Mouse (Mus musculus) layer of hippocampus, adult 18-20 months (tissue): ENCODE results near the gene Baiap2l1. TPM values are rescaled to one million over a fixed set of nuclear protein-coding genes. Genes with fewer than 3 reads are reported as not detected.

ENCODE experiments used
- DNase-seq, 2 experiments: peaks; one replicate each; pipeline ENCODE4 v3.0.0; 2022; ENCODE audit warnings: low spot score in 2 of 2
- total RNA-seq, 2 experiments: library from RNA; stranded (reverse); gene quantifications; 2 replicates each; pipeline ENCODE4 v1.2.3; 2021

Baiap2l1 gene
- total RNA-seq, 2 experiments from 2014 or later = 0.46 to 0.87 TPM

DNA sequence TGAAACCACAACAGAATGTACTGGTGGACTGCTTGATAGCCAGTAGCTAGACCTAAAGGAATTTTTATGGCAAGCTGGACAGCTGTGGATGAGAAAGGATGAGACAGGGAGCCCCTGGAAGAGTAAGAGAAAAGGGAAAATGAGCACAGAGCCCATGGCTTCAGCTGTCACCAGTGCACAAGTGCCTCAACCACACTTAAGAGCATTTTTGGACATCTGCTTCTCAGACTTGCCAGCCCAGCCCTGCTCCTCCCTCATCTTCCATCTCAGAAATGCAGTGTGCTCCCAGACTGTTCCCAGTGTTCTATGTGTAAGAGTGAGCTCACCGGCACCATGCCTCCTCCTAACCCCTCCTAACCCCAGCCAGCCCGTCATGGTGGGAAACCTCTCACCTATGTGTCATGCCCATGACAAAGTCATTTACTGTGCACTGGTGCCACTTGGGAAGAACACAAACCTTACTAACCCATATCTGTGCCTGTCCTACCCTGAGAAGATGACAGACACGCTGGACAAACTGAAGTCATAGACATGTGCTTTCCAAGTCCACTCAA is 70.6 kb downstream of the Baiap2l1 start:
- no peak for DNase-seq

DNA sequence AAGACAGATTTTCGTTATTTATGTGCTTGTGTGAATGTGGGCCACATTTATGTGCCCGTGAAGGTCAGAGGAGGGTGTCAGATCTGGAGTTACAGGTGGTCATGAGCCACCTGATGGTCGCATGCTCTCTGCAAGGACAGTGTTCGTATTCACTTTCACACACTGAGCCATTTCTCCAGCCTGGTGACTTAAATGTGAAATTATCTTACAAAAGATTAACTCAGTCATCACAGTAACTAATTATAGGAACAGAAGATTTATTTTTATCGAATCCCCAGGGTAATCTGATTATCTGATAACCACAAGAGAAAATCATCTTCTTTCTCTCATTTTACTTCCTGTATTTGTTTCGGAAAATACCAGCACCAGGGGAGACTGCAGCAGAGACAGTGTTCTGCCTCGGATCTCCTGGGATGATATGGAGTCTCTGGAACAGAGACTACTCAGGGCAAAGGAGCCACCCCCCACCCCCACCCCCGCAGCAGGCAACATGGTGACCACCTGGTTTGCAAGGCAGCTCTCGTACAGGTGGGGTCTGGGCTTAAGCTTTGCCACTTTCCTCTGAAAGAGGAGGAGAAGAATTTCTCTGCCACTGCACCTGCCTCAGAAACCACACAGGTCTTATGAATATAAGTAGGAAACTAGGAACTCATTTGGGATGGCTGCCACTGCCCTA is 71.2 kb downstream of the Baiap2l1 start:
- no peak for DNase-seq

DNA sequence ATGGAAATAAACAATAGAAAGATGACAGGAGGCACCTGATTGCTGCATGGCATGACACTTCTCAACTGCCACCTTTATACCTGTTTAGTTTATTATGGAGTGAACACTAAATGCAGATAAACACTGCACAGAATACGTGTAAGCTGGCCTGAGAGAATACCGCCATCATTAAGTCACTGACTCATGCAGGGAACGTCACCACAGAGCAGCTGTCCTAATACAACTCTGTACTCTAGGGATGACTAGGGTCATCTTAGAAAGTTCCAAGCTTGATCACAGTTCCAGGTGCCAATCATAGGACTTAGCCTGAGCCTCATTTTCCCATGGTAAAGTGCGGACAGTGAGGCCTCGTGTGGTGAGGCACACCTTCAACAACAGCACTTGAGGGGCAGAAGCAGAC is 73.3 kb downstream of the Baiap2l1 start:
- DNase-seq = no peak

DNA sequence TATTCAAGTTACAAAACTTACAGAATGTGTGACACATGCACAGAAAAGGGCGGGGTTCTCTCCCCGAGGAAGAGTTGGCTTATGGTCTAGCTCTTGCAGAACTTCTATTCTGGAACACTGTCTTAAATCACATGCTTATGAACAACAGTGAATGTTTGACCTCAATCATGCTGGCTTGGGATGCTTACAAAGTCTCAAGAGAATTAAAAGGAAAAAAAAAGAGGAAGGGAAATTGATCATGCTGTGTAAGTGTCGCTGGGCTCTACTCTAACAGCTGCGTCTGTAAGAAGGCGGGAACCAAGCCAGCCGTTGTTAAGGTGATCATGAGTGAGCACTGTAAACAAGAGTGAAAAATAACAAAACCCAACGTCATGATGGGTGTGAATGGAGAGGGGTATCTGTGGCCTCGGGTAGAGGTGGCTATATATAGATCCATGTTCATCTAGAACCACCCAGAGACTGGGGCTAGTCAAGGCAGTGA is 74.3 kb downstream of the Baiap2l1 start:
- no peak for DNase-seq

DNA sequence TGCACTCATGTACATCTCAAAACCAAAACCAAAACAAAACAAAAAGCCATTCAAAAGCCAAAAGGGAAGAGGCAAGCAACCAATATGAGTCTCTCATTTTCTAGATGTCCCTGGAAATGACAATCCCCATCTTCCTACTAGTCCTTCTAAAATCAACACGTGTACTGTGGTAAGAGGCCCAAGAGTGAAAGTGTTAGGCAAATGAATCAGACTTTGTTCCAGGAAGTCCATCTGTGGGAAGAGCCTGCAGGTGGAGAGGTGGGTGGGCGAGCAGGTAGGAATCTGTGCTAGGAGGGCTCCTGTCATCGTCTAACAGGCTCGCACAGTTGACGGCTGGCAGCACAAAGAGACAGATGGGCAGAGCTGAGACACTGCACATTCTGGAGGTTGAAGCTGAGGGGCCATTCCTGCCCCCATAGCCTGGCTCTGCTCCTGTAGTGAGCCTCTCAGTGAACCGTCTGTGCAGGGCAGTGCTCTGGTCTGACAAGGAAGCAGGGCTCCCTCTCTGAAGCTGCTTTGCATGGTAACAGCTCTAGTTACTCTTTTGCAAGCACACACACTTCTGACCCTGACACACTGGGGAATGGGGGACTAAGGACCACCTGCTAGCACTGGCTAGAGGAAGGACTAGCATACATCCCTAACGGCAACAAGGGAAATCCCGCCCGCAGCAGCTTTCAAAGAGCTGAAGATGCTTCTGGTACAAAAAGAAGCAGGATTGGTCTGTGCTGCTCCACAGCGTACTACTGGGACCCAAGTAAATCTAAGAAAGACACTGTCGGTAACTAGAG is 75.2 kb downstream of the Baiap2l1 start:
- DNase-seq = no peak

DNA sequence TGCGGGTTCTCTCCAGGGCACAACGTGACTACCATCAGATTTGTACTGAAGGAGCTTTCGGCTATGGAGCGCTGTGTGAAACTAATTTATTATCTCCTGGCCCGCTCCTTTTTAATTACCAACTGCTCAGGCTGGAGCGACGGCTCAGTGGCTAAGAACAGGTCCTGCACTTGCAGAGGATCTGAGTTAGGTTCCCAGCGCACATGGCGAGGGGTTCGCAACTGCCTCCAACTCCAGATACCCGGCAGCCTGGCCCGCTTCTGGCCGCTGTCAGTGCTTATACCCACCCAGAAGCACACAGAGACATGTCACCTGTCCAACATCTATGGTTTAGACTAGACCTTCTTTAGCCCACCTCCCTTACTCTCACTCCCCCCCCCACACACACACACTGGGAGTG is 78.0 kb downstream of the Baiap2l1 start:
- DNase-seq = no peak

DNA sequence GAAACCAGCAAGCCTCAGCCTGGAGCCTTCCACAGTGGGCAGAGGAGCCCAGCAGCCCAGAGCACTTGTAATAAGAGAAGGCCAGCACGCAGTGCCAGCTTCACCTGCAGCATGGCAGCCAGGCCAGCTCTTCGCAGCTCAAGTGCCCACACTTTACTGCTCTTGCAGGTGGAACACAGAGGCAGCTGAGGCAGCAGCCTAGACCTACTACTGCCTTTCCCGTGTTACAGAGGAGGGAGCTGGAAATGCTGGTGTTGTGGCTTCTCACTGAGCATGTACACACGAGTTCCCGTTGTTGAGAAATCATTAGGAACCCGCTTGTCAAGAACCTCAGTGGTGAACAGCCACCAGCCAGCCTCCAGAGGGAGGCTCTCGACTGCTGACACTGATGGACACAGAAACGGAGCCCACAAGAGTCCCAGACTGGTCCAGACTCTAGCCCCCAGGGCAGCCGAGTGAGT is 78.8 kb downstream of the Baiap2l1 start:
- no peak for DNase-seq

DNA sequence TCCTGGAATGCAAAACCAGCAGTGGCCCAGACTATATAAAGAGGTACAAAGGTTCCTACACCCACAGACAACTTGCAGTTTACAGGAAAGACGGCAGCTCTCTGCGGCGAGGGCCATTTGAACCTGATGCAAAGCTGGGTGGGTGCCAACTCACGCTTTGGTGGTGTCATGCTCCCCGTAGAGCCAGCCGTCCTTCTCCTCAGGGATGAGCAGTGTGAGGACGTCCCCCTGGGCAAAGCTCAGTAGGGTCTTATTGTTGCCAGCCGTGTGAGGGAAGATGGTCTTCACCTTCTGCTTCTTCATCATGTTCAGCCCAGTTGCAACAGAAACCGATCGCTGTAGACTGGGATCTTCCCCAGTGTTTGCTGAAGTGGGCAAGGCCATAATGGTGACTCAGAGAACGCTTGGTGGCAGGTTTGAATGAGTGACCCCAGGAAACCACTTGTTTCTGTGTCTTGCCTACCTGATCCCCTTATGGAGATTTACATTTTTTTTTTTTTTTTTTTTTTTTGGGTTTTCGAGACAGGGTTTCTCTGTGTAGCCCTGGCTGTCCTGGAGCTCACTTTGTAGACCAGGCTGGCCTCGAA is 79.4 kb downstream of the Baiap2l1 start:
- no peak for DNase-seq

DNA sequence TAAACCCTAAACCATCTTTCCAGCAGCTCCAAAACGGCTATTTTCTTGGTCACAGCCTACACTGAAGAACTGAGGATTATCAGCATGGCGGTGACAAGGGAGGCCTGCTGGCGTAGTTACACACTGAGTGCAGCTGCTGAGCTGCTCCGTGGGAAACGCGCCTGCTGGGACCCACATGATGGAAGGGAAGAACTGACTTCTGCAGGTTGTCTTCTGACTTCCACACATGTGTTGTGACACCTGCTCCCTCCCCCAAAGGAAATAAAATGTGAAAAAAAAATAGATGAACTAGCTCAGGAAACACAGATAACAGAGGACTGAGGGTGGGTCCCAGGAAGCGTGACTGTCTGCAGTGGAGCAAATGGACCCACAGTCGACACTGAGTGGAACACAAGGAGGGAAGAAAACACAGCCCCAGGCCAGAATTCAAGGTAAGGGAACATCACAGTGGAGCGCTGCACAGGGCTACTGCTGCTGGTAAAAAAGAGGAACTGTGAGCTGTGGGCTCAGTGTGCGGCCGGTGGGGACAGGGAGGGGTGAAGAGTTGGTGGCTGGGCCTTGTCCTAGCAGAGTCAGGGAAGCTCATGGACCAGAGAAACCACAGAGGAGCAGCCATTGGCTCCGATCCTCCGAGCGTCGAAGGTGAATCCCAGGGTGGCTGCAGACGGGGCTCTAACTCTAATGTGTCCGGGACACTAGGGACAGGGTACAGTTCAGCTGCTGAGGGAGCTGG is 80.8 kb downstream of the Baiap2l1 start:
- no peak for DNase-seq

DNA sequence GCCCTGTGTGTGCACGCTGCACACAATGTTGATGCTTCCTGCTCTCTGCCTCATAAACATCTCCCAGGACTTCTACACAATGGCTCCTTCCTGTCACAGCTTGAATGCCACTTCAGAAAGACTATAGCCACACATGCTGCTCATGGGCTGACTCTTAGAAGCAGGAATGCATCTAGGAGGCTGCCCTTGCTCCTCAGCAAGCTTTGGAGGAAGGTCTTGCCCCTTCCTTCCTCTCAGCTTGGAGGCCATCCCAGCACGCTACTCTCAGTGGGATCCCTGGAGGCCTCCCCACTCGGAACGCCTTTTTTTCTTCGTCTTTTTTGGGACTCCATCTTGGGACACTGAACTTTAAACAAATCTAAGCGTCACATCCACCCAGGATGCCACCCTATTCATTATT is 83.0 kb downstream of the Baiap2l1 start:
- DNase-seq = no peak

DNA sequence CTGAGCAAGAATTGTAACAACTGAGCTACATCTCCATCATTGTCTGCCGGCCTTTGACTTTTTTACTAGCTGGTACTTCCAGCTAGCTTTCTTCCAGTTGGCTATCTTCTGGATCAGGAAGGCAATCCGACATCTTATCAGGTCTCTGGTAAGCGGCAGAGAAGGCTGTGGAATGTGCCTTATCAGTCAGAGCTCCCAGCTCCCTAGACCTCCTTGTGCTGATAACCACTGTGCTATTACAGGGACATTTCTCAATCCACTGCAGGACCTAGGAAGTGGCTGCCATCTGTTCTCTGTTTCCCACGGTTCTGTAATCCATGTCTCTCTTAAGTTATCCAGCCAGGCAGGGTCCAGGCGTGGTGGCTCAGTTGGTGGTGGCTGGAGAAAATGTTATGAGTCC is 86.1 kb downstream of the Baiap2l1 start:
- DNase-seq = no peak

DNA sequence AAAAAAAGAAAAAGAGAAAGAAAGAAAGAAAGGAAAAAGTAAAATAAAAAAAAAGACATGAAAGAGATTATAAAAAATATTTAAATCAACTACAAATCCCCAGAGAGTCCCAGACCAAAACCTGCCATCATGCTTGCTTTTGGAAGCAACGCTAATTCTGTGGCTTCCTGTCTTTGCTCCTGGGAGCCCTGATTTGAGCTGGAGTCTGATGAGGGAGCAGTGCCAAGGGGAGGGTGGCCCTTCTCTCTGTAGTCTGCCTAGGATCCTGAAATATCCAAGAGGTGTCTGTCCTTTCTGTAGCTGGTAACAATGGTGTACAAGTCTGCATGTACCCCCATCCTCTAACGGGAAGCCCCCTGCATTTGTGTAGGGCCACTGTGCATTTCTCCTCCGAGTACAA is 86.8 kb downstream of the Baiap2l1 start:
- DNase-seq = no peak

DNA sequence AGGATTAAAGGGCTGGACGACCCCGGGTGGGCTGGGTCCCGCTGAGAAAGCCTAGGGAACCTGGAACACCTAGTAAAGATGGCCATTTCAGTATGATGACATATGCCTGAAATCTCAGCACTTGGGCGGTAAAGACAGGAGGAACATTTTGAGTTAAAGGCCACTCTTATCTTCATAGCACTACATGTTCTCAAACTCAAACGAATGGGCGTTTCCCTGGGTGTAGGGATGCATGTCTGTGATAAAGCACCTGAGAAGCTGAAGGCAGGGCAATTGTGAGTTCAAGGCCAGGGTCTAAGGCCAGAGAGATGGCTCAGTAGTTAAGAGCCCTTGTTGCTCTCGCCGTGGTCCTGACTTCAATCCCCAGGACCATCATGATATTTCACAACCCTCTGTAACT is 87.5 kb downstream of the Baiap2l1 start:
- no peak for DNase-seq

DNA sequence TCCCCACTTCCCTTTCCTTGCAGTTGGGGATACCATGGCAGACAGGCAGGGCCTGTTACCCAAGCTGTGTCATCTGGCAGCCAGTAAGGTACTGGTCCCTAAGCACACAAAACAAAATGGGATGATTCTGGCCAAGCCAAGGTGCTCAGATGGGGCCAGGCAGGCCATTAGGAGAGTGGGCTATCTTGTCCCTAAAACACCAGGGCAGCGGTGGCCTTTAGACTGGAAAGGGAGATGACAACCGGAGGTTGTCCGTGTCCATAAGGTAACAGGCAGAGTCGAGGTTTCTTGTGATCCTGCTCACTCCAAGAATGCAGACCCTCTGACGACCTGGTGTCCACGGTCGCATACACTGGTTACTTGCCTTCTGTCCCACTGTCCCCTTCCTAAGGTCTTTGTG is 88.0 kb downstream of the Baiap2l1 start:
- DNase-seq = no peak

DNA sequence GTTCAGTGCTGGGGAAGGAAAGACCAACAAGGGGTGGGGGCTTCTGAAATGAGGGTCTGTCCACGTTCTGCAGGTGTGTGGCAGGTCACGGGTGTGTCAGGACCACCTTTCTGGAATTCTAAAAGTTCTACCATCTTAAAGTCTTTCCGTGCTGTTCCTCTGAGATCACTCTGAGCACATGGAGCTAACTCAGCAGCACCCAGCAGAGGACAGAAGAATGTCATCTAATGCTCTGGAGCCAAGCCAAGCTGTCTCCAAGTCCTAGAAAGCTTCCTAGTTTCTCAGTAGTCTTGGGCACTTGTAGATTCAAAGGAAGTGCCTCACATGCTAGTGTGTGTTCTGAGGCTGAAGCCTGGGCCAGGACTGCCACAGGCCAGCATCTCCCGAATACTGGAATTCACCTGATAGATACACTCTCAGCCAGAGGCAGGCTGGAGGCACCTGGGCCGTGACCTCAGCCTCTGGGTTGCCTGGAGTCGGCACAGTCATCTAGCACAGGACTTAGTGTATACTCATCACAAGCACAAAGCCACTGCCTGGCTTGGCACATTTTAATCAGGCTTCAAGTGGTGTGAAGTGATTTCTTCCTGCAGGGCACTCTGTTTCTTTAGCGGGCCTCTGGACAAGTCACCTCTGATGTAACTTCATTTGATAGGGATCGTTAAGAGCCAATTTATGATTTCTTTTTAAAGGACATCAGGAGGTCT is 90.2 kb downstream of the Baiap2l1 start:
- DNase-seq = peak in 1 of 2 experiments; percentile 70

DNA sequence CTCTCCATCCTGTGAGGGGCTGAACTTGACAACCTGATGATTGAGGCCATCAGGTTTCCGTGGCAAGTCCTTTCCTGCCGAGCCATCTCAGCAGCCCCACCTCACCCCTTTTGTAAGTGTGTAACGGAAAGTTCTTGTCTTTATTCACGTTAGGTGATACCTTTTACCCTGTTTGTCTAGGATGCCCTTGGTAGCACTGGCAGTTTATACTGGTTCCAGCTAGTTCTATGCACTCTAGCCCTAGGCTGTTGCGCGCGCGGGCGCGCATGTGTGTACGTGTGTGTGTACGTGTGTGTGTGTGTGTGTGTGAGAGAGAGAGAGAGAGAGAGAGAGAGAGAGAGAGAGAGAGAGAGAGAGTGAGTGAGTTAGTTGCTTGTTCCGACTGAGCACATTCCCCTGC is 94.4 kb downstream of the Baiap2l1 start:
- DNase-seq = no peak

DNA sequence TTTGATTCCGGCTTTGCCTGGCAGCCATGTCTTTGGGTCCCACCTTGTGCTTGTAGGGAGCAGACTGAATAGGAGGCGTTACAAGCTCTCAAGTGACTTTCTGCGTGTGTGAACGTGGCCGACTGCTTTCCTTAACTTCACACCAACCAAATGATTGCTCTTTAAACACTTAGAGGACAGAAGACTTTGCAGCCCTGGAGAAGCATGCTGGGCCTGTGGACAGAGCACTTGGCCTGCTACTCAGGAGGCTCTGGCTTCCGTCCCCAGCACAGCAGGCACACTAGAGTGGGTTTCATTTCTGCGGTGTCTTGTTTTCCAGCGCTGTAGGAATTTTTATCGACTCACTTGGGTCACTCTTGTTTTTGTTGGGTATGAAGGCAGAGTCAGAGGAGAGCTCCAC is 94.8 kb downstream of the Baiap2l1 start:
- no peak for DNase-seq

DNA sequence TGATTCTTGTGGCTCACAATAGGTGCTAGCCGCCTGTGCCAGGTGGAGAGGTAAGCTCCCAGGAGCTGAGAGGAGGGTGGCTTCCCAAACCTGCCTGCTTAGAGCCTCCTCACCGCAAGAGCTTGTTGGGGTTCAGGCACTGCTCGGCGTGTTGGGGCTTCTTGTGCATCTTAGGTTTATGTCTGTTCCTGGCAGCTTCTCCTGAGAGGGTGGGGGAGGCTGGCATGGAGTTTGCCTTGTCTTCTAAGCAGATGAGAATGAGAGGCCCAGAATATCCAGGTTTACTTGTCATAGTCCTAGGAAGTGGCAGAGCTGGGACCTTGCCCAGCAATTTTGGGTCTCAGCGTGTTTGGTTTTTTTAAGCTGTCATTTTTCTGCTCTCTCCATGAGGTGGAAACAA is 96.1 kb downstream of the Baiap2l1 start:
- no peak for DNase-seq

DNA sequence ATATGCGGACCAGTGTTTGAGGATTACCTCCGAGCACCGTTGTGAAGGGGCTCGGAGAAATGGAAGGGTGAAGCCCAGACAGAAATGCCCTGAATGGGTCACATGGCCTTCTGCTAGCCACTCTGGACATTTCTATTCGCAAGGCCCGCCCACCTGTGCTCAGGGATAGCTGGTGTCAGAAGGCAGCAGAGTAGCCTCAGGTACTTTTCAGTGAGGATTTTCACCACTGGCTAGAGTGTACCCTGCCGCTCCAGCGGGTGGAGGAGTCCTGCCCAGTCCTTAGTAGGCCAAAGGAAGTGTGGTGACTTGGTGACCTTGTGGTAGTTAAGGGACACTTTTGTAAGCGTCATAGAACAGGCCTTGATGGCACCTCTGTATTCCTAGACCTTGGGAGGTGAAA is 96.6 kb downstream of the Baiap2l1 start:
- DNase-seq = no peak

DNA sequence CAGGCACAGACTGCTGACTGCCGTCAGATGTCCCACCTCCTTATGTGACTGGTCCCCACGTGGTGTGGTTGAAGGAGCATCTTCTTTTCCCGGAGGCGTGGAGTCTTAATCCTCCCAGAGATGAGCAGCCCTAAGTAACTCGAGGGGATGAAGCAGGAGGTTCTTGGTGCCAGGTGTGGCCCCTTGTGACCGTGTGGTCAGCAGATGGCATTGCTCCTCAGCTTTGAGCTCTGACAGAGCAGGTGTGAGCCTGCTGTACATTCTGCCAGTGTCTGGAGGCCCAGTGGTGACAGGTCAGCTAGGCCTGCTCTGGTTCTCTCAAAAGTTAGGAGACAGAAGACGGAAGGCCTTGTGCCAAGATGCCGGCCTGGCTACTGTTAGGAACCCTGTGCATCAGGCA is 97.4 kb downstream of the Baiap2l1 start:
- no peak for DNase-seq

DNA sequence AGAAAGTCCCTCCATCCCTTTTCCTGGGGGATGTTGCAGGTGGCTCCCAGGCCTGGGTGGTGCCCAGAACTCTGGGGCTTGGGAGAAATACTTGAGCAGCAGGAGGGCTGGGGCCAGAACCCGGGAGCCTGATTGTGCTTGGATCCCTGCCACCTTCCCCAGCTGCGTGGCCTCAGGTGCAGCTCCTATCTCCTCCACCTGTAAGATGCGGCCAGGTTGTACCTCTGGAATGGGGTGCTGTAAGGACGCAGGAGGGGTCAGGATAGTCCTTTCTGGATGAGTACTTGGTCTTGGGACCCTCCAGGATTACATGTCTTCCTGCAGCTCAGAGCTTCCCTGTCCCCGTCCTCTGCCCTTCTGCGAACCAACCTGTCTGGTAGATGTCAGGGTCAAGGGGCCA is 98.7 kb downstream of the Baiap2l1 start:
- no peak for DNase-seq
